ENCODE assay signal across 13 mouse cellular contexts in genomic region chr14:26645989-26646650, GRCm38 (mm10). TPM values are rescaled to one million over a fixed set of nuclear protein-coding genes. Genes with fewer than 3 reads are reported as not detected.
DNase-seq lines count a peak whose midpoint lies in the region; ATAC-seq and TF ChIP-seq lines count a peak whose summit lies in the region.
"Had no signal": no experiment of that assay in that cellular context is flagged by ENCODE, and none has a peak within 500 bp of the region (broad histone marks: within the 10 kb centered on the region; RNA-seq: fewer than 3 reads in every experiment).

No protein-coding gene starts in this region.

- peak overlapping the region; percentile 70 for H3K27ac ChIP-seq in hindbrain, embryonic 13.5 days
- no peak overlapping the region for H3K27ac ChIP-seq in hindbrain, embryonic 11.5 days (ENCODE audit: low read depth, low read length)
- 0 out of 2 replicates have a peak overlapping the region, but pooled peaks have one; percentile 28 for H3K27ac ChIP-seq in forebrain, embryonic 16.5 days (ENCODE audit: low read length)
- H3K27ac ChIP-seq in gastrocnemius, adult 2 months: no peak overlapping the region
- H3K27ac ChIP-seq: lung, embryonic 15.5 days had no signal

- H3K36me3 ChIP-seq in hindbrain, embryonic 13.5 days: peaks cover 20% of the 10 kb centered on the region
- 0 out of 2 replicates have a peak, but pooled peaks cover 2% of the 10 kb centered on the region for H3K36me3 ChIP-seq in hindbrain, embryonic 11.5 days (ENCODE audit: control insufficient read depth, insufficient read depth, low read length)
- H3K36me3 ChIP-seq in forebrain, embryonic 16.5 days (ENCODE audit: control insufficient read depth, insufficient read depth): peaks cover 11% of the 10 kb centered on the region

- intact Hi-C loops in gastrocnemius, adult 2 months (cut with DNase I): no loop called here

- ATAC-seq in hindbrain, embryonic 13.5 days (ENCODE audit: low FRiP score): no peak
- ATAC-seq in hindbrain, embryonic 11.5 days (ENCODE audit: low FRiP score): no peak
- ATAC-seq in forebrain, embryonic 16.5 days: peak; percentile 68
- ATAC-seq in activated CD4-positive, CD25-positive, alpha-beta regulatory T cell, adult 4 months: no peak

- DNase-seq in hindbrain, embryonic 11.5 days (ENCODE audit: low spot score): no peak
- peak; percentile 75 for DNase-seq in retina, postnatal 1 day
- no peak for DNase-seq in retina, embryonic 14.5 days (ENCODE audit: low spot score)
- peak; percentile 14 for DNase-seq in naive thymus-derived CD4-positive, alpha-beta T cell, adult 2 months (ENCODE audit: low read depth)
- DNase-seq in gastrocnemius, adult 2 months: no peak
- DNase-seq: adrenal gland, postnatal 36 days; cerebellum, adult 8-10 months; gastrocnemius, postnatal 10 days had no signal

- peaks cover 15% of the 10 kb centered on the region for H3K4me1 ChIP-seq in hindbrain, embryonic 13.5 days (replicated peaks)
- H3K4me1 ChIP-seq in hindbrain, embryonic 11.5 days (replicated peaks; ENCODE audit: control insufficient read depth, insufficient read depth, low read length): no peaks in the 10 kb centered on the region
- peaks cover 11% of the 10 kb centered on the region for H3K4me1 ChIP-seq in forebrain, embryonic 16.5 days (replicated peaks; ENCODE audit: control insufficient read depth, insufficient read depth, low read length)

- TF ChIP-seq CTCF in gastrocnemius, adult 2 months (IDR thresholded peaks at IDR 0.05): no peak

- 49% methylated on average over 5 of the region's 5 CpGs for WGBS in hindbrain, embryonic 13.5 days
- 80% methylated on average over 5 of the region's 5 CpGs for whole genome bisulfite sequencing in hindbrain, embryonic 11.5 days
- 24% methylated on average over 5 of the region's 5 CpGs for WGBS in forebrain, embryonic 16.5 days

- H3K4me2 ChIP-seq in hindbrain, embryonic 13.5 days: peak overlapping the region; percentile 37
- H3K4me2 ChIP-seq in hindbrain, embryonic 11.5 days (replicated peaks; ENCODE audit: low read depth, low read length): no peak overlapping the region
- H3K4me2 ChIP-seq in forebrain, embryonic 16.5 days (ENCODE audit: low read length): peak overlapping the region; percentile 26
- H3K4me2 ChIP-seq: lung, embryonic 15.5 days had no signal

- no peaks in the 10 kb centered on the region for H3K27me3 ChIP-seq in hindbrain, embryonic 13.5 days
- H3K27me3 ChIP-seq in hindbrain, embryonic 11.5 days (ENCODE audit: control insufficient read depth, insufficient read depth, low read length): no peaks in the 10 kb centered on the region
- no peaks in the 10 kb centered on the region for H3K27me3 ChIP-seq in forebrain, embryonic 16.5 days (replicated peaks; ENCODE audit: control insufficient read depth, insufficient read depth, low read length)
- H3K27me3 ChIP-seq: CH12.LX; lung, embryonic 15.5 days had no signal

- peak overlapping the region; percentile 9; the same call in 1 of the 2 replicates for H3K4me3 ChIP-seq in hindbrain, embryonic 13.5 days
- H3K4me3 ChIP-seq in hindbrain, embryonic 11.5 days (ENCODE audit: low read depth, low read length): no peak overlapping the region
- no peak overlapping the region for H3K4me3 ChIP-seq in forebrain, embryonic 16.5 days (replicated peaks; ENCODE audit: low read length)
- no peak overlapping the region for H3K4me3 ChIP-seq in gastrocnemius, adult 2 months
- H3K4me3 ChIP-seq: lung, embryonic 15.5 days had no signal

- H3K9me3 ChIP-seq in hindbrain, embryonic 13.5 days: no peaks in the 10 kb centered on the region
- no peaks in the 10 kb centered on the region for H3K9me3 ChIP-seq in hindbrain, embryonic 11.5 days (ENCODE audit: control insufficient read depth, low read length)
- no peaks in the 10 kb centered on the region for H3K9me3 ChIP-seq in forebrain, embryonic 16.5 days (ENCODE audit: control insufficient read depth, low read length)
- H3K9me3 ChIP-seq: lung, embryonic 15.5 days had no signal

- H3K9ac ChIP-seq in hindbrain, embryonic 13.5 days: no peak overlapping the region
- H3K9ac ChIP-seq in hindbrain, embryonic 11.5 days (ENCODE audit: low read depth, low read length): no peak overlapping the region
- H3K9ac ChIP-seq in forebrain, embryonic 16.5 days (replicated peaks; ENCODE audit: low read depth, low read length): no peak overlapping the region
- H3K9ac ChIP-seq: lung, embryonic 15.5 days had no signal

RNA-seq across cellular contexts. Expression of gene Arf4, which starts 8.2 kb away (rescaled TPM):
- 586 and 604 TPM in 2 replicates for polyA plus RNA-seq in hindbrain, embryonic 13.5 days (2015; fragmentation: Nextera tagmentation; extraction: Ambion mirVana)
- 639 and 672 TPM in 2 replicates for polyA plus RNA-seq in hindbrain, embryonic 11.5 days (2014; fragmentation: Nextera tagmentation; extraction: Ambion mirVana)
- 643 and 695 TPM in 2 replicates for polyA plus RNA-seq in forebrain, embryonic 16.5 days (2015; fragmentation: Nextera tagmentation; extraction: Ambion mirVana)
- 10 to 100 TPM; 27.0 to 36.3 TPM for total RNA-seq in gastrocnemius, adult 2 months (2021)
- polyA plus RNA-seq in activated CD4-positive, CD25-positive, alpha-beta regulatory T cell, adult 4 months (2017; shearing (Covaris generic)): 100 to 1,000 TPM; 244 to 255 TPM

RNA-seq across cellular contexts. Expression of gene Pde12, which starts 23.6 kb away (rescaled TPM):
- polyA plus RNA-seq in hindbrain, embryonic 13.5 days (2015; fragmentation: Nextera tagmentation; extraction: Ambion mirVana): 11.8 and 11.9 TPM in 2 replicates
- polyA plus RNA-seq in hindbrain, embryonic 11.5 days (2014; fragmentation: Nextera tagmentation; extraction: Ambion mirVana): 13.3 and 14.4 TPM in 2 replicates
- polyA plus RNA-seq in forebrain, embryonic 16.5 days (2015; fragmentation: Nextera tagmentation; extraction: Ambion mirVana): 12.7 TPM in 2 replicates
- total RNA-seq in gastrocnemius, adult 2 months (2021): 1 to 10 TPM; 3.2 to 4.9 TPM
- 1 to 10 TPM; 4.8 to 4.9 TPM for polyA plus RNA-seq in activated CD4-positive, CD25-positive, alpha-beta regulatory T cell, adult 4 months (2017; shearing (Covaris generic))

RNA-seq across cellular contexts. Expression of gene Dnah12, which starts 47.0 kb away (rescaled TPM):
- polyA plus RNA-seq in hindbrain, embryonic 13.5 days (2015; fragmentation: Nextera tagmentation; extraction: Ambion mirVana): 0.08 and 0.09 TPM in 2 replicates
- 0.10 TPM in 1 of 2 replicates, not detected in the other for polyA plus RNA-seq in hindbrain, embryonic 11.5 days (2014; fragmentation: Nextera tagmentation; extraction: Ambion mirVana)
- polyA plus RNA-seq in forebrain, embryonic 16.5 days (2015; fragmentation: Nextera tagmentation; extraction: Ambion mirVana): 0.04 and 0.11 TPM in 2 replicates
- not detected for total RNA-seq in gastrocnemius, adult 2 months (2021)
- polyA plus RNA-seq in activated CD4-positive, CD25-positive, alpha-beta regulatory T cell, adult 4 months (2017; shearing (Covaris generic)): not detected
- total RNA-seq: gastrocnemius, postnatal 10 days had no signal

Comparison
In these comparisons a context has a peak if more than half of its experiments do, and no peak if none do; other contexts are left out.
1. H3K27ac ChIP-seq: peak in hindbrain, embryonic 13.5 days (single experiment) and forebrain, embryonic 16.5 days (single experiment); none in hindbrain, embryonic 11.5 days (single experiment) and gastrocnemius, adult 2 months (single experiment).
2. DNase-seq: peak in retina, postnatal 1 day (single experiment) and naive thymus-derived CD4-positive, alpha-beta T cell, adult 2 months (single experiment); none in hindbrain, embryonic 11.5 days (single experiment), retina, embryonic 14.5 days (single experiment) and gastrocnemius, adult 2 months (single experiment).